Mouse (Mus musculus): ENCODE data around the gene Tubal3.

DNA sequence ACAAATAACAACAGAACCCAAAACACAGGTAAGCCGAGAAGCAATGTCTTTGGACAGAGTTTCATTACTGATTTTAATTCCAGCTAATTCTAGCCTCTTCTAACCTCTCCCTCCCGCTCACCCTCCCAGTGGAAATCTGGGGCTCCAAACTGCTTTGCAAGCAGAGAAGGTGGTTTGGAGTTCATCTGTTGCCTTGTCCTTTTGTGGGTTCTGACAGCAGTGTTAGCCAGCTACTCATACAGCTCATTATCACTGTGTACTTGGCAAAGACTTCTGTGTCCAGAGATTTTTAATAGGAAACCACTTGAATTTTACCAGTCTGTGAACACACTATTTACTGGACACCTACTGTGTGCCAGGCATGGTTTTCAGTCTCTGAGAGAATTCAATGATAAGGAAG is 27.2 kb downstream of the Tubal3 start, which contains the start of gene Ucn3:
- TF ChIP-seq CTCF (IDR thresholded peaks at IDR 0.05; ENCODE audit: insufficient read depth, low read length) (no peak), POLR2A (IDR thresholded peaks at IDR 0.05; ENCODE audit: borderline replicate concordance, extremely low read depth, low read depth, low read length) (no peak)

Data from lung, adult 2 months (tissue).